Mouse (Mus musculus) c-Kit-negative CD71-positive TER-119-positive erythroid progenitor cells, embryonic 14.5 days (primary cell): ENCODE measurements around the gene Il1f5.
A peak's percentile ranks its signal among the peaks of the same experiment; 100 is the strongest.

Experiments used
- DNase-seq: peaks from one replicate; pipeline ENCODE4 v3.0.0-alpha.2; 2013; ENCODE audit warnings: low read depth, low spot score

The Il1f5 gene

DNA sequence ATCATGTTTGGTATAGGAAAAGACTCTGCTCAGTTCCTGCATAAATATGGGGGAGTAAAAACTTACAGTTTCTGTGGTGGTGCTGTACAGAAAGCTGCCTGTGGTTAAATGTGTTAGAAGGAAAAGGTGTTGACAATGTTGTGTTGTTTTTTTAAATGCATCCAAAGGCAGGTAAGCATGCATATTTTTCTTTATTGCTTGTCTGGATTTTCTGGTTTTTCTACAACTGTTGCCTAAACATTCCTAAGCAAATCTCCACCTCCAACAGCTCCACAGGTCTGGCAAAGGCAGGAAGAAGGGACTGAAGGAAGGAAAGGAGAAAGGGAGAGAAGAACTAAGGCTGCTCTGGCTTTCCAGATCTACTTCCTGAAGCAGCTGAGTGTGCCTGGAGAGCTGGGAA is at the start of gene Il1f5:
Il1f5 (plus strand) TSS at position 301 of the 400 bp plus-strand sequence.
- no peak for DNase-seq

DNA sequence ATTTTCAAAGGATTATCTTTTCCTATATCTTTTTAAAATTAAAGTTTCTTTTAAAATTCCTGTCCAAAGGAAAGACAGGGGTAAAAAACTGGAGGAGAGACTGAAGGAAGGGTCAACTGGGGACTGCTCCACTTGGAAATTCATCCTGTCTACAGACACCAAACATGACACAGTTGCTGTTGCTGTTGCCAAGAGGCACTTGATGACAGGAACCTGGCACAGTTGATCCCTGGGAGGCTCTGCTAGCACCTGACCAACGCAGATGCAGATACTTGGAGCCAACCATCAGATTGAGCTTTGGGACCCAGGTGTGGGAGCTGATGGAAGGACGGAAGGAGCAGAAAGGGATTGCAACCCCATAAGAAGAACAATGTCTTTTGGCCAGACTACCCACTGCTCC is 49.6 kb upstream of the Il1f5 start:
- DNase-seq = no peak

DNA sequence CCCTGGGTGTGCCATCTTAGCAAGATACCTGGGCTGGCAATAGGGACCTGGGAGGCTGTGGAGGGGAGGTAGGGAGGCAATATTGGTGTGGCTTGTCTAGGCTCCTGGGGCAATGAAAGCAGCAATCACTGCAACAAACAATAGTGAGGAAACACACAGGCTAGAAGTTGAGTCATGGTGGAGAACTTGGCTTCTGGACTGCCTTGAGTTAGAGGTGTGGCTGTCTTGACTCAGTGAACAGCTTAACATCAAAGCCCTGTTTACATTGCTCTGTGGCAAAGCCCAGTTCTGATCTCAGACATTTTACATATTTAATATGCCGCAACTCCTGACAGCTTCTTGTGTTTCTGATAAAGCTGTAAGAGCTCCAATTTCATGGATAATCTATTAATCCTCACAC is 9.3 kb upstream of the Il1f5 start:
- DNase-seq = no peak

DNA sequence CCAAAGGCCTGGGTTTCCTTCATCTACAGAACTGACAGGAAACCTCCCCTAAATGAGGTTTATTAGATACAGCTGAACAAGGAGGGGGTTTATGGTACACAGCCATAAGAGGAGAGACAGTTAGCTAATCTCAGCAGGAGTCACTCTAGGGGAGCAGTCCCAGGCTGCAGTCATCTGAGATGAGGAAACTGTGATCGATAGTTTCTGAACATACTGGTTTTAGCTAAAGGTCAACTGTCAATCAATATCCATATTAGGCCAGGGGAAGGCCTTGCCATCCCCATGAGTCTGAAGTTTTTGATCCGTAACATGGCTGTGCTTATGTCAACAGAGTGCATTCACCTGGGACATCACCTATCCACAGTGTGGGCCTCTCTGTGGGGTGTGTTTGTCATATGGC is 3.1 kb upstream of the Il1f5 start:
- no peak for DNase-seq

DNA sequence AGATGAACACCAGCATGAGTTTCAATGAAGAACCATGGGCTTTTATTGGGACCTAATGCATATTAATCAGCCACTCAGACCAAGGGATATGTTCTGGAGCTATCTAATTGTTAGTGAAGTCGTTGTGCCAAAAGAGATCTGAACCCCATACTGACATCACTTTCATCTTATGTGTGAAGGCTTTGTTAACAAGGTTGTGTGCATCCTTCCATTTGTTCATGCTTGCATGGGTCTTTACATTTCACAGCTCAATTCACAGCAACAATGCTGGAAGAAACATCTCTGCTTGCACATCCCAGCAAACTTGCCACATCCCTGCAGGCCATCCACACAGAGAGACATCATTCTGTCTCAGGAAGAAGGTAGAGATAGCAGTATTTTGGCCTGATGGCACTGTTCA is 1.6 kb upstream of the Il1f5 start:
- DNase-seq = no peak

DNA sequence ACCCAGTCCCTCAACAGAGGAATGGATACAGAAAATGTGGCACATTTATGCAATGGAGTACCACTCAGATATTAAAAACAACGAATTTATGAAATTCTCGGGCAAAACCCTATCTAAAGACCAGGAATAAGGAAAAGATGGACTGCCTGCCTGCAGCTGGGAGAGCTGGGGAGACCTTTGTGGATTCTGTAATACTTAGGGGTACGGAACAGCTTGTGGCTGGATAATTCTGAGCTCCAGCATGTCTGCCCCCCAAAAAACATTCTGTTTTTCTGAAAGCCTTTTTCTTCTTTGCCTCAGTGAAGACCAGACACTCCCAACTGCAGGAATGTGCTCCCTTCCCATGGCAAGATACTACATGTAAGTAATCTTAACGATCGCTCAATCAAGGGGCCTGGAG is 14.1 kb downstream of the Il1f5 start, which contains the start of gene Il1f10:
Il1f10 (plus strand) TSS at position 301 of the 400 bp plus-strand sequence.
- no peak for DNase-seq

DNA sequence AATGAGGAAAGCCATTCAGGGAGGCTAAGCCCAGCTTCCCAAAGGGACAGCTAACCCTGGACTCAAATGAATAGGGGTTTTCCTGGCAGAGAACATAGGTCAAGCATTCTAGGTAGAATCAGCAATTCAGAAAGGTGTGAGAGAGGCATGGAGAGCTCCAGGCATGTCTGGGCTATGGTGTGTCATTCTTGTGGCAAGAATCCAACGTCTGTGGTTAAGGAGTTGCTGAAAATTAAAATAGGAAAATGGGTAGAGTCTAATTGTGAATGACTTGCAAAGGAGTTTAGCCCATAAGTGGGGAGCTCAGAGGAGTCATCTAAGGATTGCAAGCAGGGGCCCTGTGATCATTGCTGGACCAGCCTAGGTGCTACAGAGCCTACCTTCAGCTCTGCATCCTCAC is 17.9 kb downstream of the Il1f5 start:
- DNase-seq = no peak

DNA sequence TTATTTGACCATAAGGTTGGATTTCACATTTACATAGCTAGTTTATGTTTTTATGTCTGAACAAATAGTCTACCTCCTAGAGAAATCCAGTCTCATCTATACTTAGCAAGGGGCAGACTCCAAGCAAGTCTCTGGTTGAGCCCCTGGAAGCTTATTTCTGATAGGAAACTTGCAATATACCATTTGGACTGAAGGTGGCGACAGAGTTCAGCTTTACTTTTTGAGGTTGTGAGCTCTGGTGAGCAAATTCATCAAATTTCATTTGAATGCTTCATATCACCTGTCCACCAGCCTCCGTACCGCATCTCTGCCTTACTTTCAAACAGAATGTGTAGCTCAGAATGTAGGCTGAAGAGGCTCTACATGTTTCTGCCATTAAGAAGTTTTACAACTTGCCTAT is 20.1 kb downstream of the Il1f5 start:
- peak; percentile 2 for DNase-seq

DNA sequence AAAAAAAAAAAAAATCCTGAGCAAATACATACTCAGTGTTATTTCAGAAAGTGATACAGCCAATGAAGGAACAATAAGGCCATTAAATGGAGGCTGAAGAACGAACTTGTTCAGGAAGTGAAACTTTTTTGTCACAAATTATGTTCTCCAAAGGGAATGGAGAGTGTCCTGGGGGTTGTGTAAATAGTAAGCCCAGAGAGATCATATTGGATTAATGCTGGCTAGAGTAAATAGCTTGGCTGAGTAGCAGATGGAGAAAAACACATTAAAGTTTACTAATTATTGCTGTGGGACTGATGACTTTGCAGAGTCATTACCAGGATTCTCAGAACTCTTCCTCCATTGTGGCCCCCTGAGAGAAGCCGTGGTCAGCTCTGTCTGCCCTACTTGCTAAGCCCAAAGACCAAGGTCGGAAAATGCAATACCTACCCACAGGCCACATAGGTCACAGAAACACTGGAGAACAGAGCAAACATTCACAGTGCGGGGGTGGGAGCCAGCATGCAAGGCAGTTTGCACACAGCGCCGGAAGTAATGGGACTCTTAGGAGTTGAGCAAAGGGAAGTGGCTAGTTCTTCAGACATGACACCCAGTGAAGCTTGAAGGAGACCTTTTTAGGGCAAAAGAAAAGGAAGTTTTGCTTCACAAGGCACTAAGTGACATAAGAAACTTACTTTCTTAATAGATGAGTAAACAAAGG is 34.7 kb downstream of the Il1f5 start:
- DNase-seq = no peak

DNA sequence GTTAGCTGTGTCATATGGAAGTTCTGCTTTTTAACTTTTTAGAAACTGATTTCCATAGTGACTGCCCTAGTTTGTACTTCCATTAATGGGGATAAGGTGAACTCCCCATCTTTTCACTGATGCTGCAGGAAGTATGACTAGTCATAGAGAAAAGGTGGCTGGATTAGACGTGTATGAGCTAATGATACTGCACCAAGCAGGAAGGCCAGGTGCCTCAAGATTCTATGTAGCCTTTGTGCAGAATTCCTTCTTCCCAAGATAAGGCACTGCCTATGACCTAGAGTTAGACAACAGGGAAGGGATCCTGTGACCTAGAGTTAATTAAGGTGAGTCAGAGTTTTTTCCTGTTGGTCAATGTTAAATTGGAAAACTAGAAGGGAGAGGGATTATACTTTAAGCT is 40.2 kb downstream of the Il1f5 start:
- DNase-seq = no peak

DNA sequence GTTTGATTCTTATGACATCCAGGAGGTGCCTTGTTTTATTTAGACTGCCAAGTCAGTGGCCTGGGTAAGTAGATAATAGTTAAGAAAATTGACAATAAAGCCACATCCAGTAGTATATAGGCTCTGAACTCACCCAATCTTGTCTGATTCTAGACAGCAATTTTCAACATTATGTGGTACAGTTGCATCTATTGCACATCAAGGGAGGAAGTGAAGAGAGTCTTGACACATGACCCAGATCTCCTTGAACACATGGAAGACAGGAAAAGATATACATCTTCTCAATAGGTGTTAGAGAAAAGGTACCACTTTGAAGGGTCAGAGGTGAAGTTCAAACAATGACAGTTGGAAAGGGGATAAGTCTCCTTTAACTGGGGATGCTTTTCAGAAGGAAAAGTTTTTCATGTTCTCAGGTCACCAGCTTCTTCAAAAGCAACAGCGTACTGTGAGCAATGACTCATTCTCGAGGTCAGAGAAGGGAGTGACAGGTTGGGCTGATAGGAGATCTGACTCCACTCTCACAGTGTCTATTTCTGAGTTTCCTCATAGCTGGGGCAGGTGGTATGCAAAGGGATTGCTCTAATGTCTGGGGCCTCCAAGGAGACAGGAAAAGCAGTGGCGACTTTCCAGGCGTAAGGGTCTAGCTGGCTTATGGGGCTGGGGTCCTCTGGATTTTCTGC is 41.3 kb downstream of the Il1f5 start:
- DNase-seq = no peak
